Mouse (Mus musculus) midbrain, embryonic 15.5 days (tissue): ENCODE data around the gene Scamp1. TPM values are rescaled to one million over a fixed set of nuclear protein-coding genes. Genes with fewer than 3 reads are reported as not detected.

ENCODE experiments used
- ATAC-seq: fragments of 200-750 bp; cut with Nextera tagmentation; replicated peaks from 2 replicates; pipeline ENCODE4 v1.8.0; 2017; ENCODE audit warnings: moderate TSS enrichment
- H3K27ac ChIP-seq: fragments of 300-500 bp; sonication (generic); 2 replicates; pipeline ENCODE4 v1.5.1; 2015; ENCODE audit warnings: mild to moderate bottlenecking, inconsistent platforms
- H3K27me3 ChIP-seq: fragments of 300-500 bp; sonication (generic); replicated peaks from 2 replicates; pipeline ENCODE4 v1.6.1; 2015; ENCODE audit warnings: inconsistent platforms
- H3K36me3 ChIP-seq: fragments of 300-500 bp; sonication (generic); replicated peaks from 2 replicates; pipeline ENCODE4 v1.6.1; 2015; ENCODE audit warnings: inconsistent platforms
- H3K4me1 ChIP-seq: fragments of 300-500 bp; sonication (generic); 2 replicates; pipeline ENCODE4 v1.6.1; 2015; ENCODE audit warnings: inconsistent platforms
- H3K4me2 ChIP-seq: fragments of 300-500 bp; sonication (generic); 2 replicates; pipeline ENCODE4 v1.6.1; 2015; ENCODE audit warnings: inconsistent platforms, mild to moderate bottlenecking, moderate library complexity
- H3K4me3 ChIP-seq: fragments of 300-500 bp; sonication (generic); 2 replicates; pipeline ENCODE4 v1.5.1; 2015; ENCODE audit warnings: mild to moderate bottlenecking, inconsistent platforms
- H3K9ac ChIP-seq: fragments of 300-500 bp; sonication (generic); 2 replicates; pipeline ENCODE4 v1.6.1; 2015; ENCODE audit warnings: mild to moderate bottlenecking, inconsistent platforms
- H3K9me3 ChIP-seq: fragments of 300-500 bp; sonication (generic); 2 replicates; pipeline ENCODE4 v1.6.1; 2016; ENCODE audit warnings: inconsistent platforms
- WGBS: fragments of 180-500 bp; shearing (Covaris S2); methylation state at CpG from one replicate; pipeline ENCODE4 v1.1.7; 2015; ENCODE audit warnings: mixed read lengths; 5-methylcytosine and 5-hydroxymethylcytosine counted together
- polyA plus RNA-seq: library from polyadenylated mRNA; unstranded; fragments of >200 nt; fragmentation: Nextera tagmentation; extraction: Ambion mirVana; gene quantifications from 2 replicates; pipeline ENCODE4 v1.2.1, GENCODE M21; 2015

Gene Scamp1
- polyA plus RNA-seq, 1 experiment from 2014 or later, result 192 TPM

DNA sequence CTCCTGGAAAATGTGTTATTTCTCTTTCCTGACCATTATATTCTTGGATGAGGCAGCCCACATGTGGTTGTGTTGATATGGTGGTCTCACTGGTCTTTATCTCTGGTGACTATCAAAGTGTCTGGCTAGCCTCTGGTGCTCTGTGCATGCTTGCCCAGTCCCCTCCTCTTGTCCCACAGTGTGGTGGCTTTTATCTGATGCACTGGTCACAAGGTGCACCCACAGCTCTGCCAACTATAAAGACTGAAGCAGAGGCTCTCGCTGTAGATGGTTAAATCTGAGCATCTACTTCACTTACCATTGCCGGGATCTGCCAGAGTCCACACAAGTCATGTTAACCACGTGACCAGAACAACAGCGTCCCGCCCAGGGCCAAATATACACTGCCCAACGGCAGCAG lies 19.1 kb downstream of the Scamp1 start:
- 91% methylated on average over 6 of the region's 6 CpGs for WGBS
- no peak overlapping the region for H3K4me2 ChIP-seq

GRCm38 (mm10) chr13:94265291-94265690 lies 20.4 kb downstream of the Scamp1 start:
- no peaks in the 10 kb centered on the region for H3K9me3 ChIP-seq
- 65% methylated on average over 3 of the region's 3 CpGs for WGBS
- H3K4me1 ChIP-seq, result peaks cover 9% of the 10 kb centered on the region
- H3K36me3 ChIP-seq, result no peaks in the 10 kb centered on the region
- no peak overlapping the region for H3K4me2 ChIP-seq
- H3K27me3 ChIP-seq, result no peaks in the 10 kb centered on the region
- no peak overlapping the region for H3K4me3 ChIP-seq
- no peak overlapping the region for H3K27ac ChIP-seq
- ATAC-seq, result no peak
- no peak overlapping the region for H3K9ac ChIP-seq

More for the DNA sequence above, 19.1 kb downstream of the Scamp1 start:
- no peak for ATAC-seq
- Histone ChIP-seq H3K27me3 (no peaks in the 10 kb centered on the region), H3K4me1 (peaks cover 12% of the 10 kb centered on the region), H3K27ac (no peak overlapping the region), H3K9ac (no peak overlapping the region), H3K4me3 (no peak overlapping the region), H3K9me3 (no peaks in the 10 kb centered on the region), H3K36me3 (no peaks in the 10 kb centered on the region)

DNA sequence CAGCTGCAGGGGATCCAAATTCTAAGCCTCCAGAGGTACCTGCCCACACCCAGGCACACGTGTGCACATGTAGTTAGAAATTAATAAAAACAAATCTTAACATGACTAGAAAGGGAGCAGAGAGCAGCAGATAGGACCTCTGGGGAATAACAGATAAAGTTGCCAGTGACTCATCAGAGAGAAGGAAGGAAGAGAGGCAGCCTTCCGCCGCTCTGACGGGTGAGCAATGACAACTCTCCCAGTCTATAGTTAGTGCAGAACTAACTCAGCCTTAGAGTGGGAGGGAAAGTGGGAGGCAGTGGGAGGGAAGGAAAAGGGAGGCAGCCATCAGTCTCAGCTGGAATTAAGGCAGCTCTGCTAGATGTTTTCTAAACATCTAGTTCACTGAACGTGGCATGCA lies 21.7 kb downstream of the Scamp1 start:
- ATAC-seq, result no peak
- H3K27me3 ChIP-seq, result no peaks in the 10 kb centered on the region

DNA sequence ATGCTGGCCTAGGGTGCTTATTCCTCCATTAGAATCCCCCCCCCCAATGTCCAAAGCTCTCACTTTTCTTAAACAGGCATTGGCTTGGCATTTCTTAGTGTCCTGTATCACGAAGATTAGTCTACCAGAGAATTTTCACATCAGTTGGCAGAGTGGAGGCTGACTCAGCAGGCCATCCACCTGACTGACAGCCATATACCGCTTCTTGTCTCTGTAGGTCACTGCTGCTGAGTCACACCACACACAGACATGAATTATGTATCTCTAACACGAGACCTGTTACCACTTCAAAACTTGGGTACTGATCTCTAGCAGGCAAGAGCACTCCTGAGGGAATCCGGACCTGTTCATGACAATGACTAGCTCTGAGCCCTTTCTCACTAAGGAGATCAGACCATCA lies 23.1 kb downstream of the Scamp1 start:
- no peak overlapping the region for H3K4me3 ChIP-seq
- peaks cover 9% of the 10 kb centered on the region for H3K4me1 ChIP-seq
- no peaks in the 10 kb centered on the region for H3K9me3 ChIP-seq
- 61% methylated on average over 4 of the region's 4 CpGs for WGBS
- no peak overlapping the region for H3K4me2 ChIP-seq
- H3K9ac ChIP-seq, result no peak overlapping the region
- H3K36me3 ChIP-seq, result no peaks in the 10 kb centered on the region
- no peaks in the 10 kb centered on the region for H3K27me3 ChIP-seq
- no peak for ATAC-seq
- H3K27ac ChIP-seq, result no peak overlapping the region

More for the DNA sequence above, 21.7 kb downstream of the Scamp1 start:
- no peak overlapping the region for H3K4me2 ChIP-seq
- H3K4me3 ChIP-seq, result no peak overlapping the region
- no peaks in the 10 kb centered on the region for H3K9me3 ChIP-seq
- H3K4me1 ChIP-seq, result peaks cover 9% of the 10 kb centered on the region
- no peak overlapping the region for H3K9ac ChIP-seq
- WGBS, result 77% methylated on average over 5 of the region's 5 CpGs
- no peaks in the 10 kb centered on the region for H3K36me3 ChIP-seq
- no peak overlapping the region for H3K27ac ChIP-seq

GRCm38 (mm10) chr13:94261624-94262023 lies 24.0 kb downstream of the Scamp1 start:
- Histone ChIP-seq H3K9ac (no peak overlapping the region), H3K27me3 (no peaks in the 10 kb centered on the region), H3K4me3 (no peak overlapping the region), H3K4me1 (peaks cover 11% of the 10 kb centered on the region), H3K9me3 (no peaks in the 10 kb centered on the region), H3K4me2 (no peak overlapping the region), H3K27ac (no peak overlapping the region), H3K36me3 (no peaks in the 10 kb centered on the region)
- no peak for ATAC-seq
- 84% methylated on average over 6 of the region's 6 CpGs for WGBS

- 84% methylated on average over 8 of the region's 8 CpGs for WGBS
- H3K9ac ChIP-seq, result no peak overlapping the region
- H3K4me3 ChIP-seq, result no peak overlapping the region
- no peaks in the 10 kb centered on the region for H3K36me3 ChIP-seq
- no peak overlapping the region for H3K27ac ChIP-seq
- H3K27me3 ChIP-seq, result no peaks in the 10 kb centered on the region
- no peak overlapping the region for H3K4me2 ChIP-seq
- no peak for ATAC-seq
- H3K9me3 ChIP-seq, result no peaks in the 10 kb centered on the region
- peaks cover 11% of the 10 kb centered on the region for H3K4me1 ChIP-seq
Measured at GRCm38 (mm10) chr13:94260961-94261360, 24.7 kb downstream of the Scamp1 start.

DNA sequence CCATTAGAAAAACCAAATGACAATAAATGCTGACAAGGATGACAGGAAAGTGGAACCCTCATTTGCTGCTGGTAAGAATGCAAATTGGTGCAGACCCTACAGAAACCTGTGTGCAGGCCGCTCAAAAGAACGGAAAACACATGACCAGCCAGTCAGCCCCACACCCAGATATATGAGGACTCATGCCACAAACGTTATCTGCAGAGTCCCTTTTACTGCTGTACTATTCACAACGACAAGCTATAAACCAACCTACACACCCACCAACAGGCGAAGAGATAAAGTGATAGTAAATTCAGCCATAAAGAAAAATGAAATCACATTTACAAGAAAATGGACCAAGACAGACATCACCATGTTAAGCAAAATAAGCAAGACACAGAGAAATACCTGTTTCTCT lies 26.4 kb downstream of the Scamp1 start:
- Histone ChIP-seq H3K36me3 (no peaks in the 10 kb centered on the region), H3K9me3 (no peaks in the 10 kb centered on the region), H3K4me1 (peaks cover 11% of the 10 kb centered on the region), H3K27me3 (no peaks in the 10 kb centered on the region), H3K4me3 (no peak overlapping the region), H3K4me2 (no peak overlapping the region), H3K9ac (no peak overlapping the region), H3K27ac (no peak overlapping the region)
- 88% methylated on average over 5 of the region's 5 CpGs for WGBS
- ATAC-seq, result no peak

DNA sequence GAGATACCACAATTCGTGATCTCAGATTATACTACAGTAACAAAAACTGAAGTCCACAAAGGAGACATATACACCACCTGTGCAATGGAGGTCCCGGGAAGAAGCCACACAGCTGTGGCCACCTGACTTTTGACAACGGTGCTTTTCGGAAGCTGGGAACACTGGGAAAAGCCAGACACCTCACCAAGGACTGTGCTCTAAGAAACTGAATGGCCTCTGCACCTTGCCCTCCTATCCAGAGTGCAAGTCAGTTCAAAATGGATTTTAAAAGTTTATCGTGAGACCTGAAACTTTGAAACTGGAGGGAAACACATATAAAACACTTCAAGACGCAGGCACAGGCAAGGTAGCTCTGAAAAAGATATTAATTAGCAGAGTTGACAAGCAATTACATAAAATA lies 27.1 kb downstream of the Scamp1 start:
- H3K36me3 ChIP-seq, result no peaks in the 10 kb centered on the region
- no peak overlapping the region for H3K27ac ChIP-seq
- H3K9me3 ChIP-seq, result no peaks in the 10 kb centered on the region
- peaks cover 11% of the 10 kb centered on the region for H3K4me1 ChIP-seq
- no peaks in the 10 kb centered on the region for H3K27me3 ChIP-seq
- no peak for ATAC-seq
- no peak overlapping the region for H3K4me3 ChIP-seq
- H3K4me2 ChIP-seq, result no peak overlapping the region
- no peak overlapping the region for H3K9ac ChIP-seq
- WGBS, result 91% methylated on average over 6 of the region's 6 CpGs

DNA sequence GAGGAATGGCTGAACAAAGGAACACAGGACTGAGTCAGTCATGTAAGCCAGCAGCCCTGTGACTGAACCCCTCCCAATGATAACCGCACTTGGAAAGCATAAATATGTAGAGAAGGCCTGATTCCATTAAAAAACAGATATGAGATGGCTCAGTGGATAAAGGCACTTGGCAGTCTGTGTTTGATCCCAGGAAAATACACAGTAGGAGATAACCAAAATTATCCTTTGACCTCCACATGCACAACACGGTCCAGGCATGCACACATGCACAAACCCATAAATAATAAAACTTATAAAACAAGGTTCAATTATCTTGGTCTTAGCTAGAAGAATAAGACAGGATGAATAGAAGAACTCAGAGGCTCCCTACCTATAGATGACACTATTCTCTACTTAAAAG lies 27.9 kb downstream of the Scamp1 start:
- Histone ChIP-seq H3K4me2 (no peak overlapping the region), H3K9ac (no peak overlapping the region), H3K27me3 (no peaks in the 10 kb centered on the region), H3K27ac (no peak overlapping the region), H3K4me1 (peaks cover 11% of the 10 kb centered on the region), H3K4me3 (no peak overlapping the region), H3K36me3 (no peaks in the 10 kb centered on the region), H3K9me3 (no peaks in the 10 kb centered on the region)
- ATAC-seq, result no peak
- WGBS, result 68% methylated on average over 2 of the region's 2 CpGs

- no peak overlapping the region for H3K9ac ChIP-seq
- peaks cover 11% of the 10 kb centered on the region for H3K4me1 ChIP-seq
- H3K27me3 ChIP-seq, result no peaks in the 10 kb centered on the region
- no peak overlapping the region for H3K4me2 ChIP-seq
- H3K36me3 ChIP-seq, result no peaks in the 10 kb centered on the region
- WGBS, result 93% methylated on average over 2 of the region's 2 CpGs
- no peaks in the 10 kb centered on the region for H3K9me3 ChIP-seq
- no peak overlapping the region for H3K27ac ChIP-seq
- H3K4me3 ChIP-seq, result no peak overlapping the region
- no peak for ATAC-seq
Measured at GRCm38 (mm10) chr13:94255176-94255575, 30.5 kb downstream of the Scamp1 start.

GRCm38 (mm10) chr13:94254286-94254685 lies 31.4 kb downstream of the Scamp1 start:
- no peaks in the 10 kb centered on the region for H3K27me3 ChIP-seq
- H3K36me3 ChIP-seq, result no peaks in the 10 kb centered on the region
- peaks cover 11% of the 10 kb centered on the region for H3K4me1 ChIP-seq
- no peak for ATAC-seq
- H3K9me3 ChIP-seq, result no peaks in the 10 kb centered on the region
- no peak overlapping the region for H3K9ac ChIP-seq
- 86% methylated on average over 3 of the region's 3 CpGs for WGBS
- no peak overlapping the region for H3K4me3 ChIP-seq
- no peak overlapping the region for H3K4me2 ChIP-seq
- no peak overlapping the region for H3K27ac ChIP-seq

- H3K4me1 ChIP-seq, result peaks cover 6% of the 10 kb centered on the region
- H3K9me3 ChIP-seq, result no peaks in the 10 kb centered on the region
- H3K27ac ChIP-seq, result no peak overlapping the region
- H3K4me3 ChIP-seq, result no peak overlapping the region
- ATAC-seq, result no peak
- H3K27me3 ChIP-seq, result no peaks in the 10 kb centered on the region
- WGBS, result 94% methylated on average over 5 of the region's 5 CpGs
- H3K9ac ChIP-seq, result no peak overlapping the region
- no peak overlapping the region for H3K4me2 ChIP-seq
- no peaks in the 10 kb centered on the region for H3K36me3 ChIP-seq
Measured at GRCm38 (mm10) chr13:94253052-94253451, 32.6 kb downstream of the Scamp1 start.

GRCm38 (mm10) chr13:94250761-94251160 lies 34.9 kb downstream of the Scamp1 start:
- H3K4me2 ChIP-seq, result no peak overlapping the region
- WGBS, result 95% methylated on average over 6 of the region's 8 CpGs
- no peaks in the 10 kb centered on the region for H3K9me3 ChIP-seq
- H3K27ac ChIP-seq, result no peak overlapping the region
- no peak overlapping the region for H3K4me3 ChIP-seq
- no peaks in the 10 kb centered on the region for H3K36me3 ChIP-seq
- no peaks in the 10 kb centered on the region for H3K27me3 ChIP-seq
- no peak overlapping the region for H3K9ac ChIP-seq
- ATAC-seq, result no peak
- H3K4me1 ChIP-seq, result no peaks in the 10 kb centered on the region

- Histone ChIP-seq H3K4me1 (no peaks in the 10 kb centered on the region), H3K4me3 (no peak overlapping the region), H3K27ac (no peak overlapping the region), H3K9me3 (no peaks in the 10 kb centered on the region), H3K27me3 (no peaks in the 10 kb centered on the region), H3K9ac (no peak overlapping the region), H3K4me2 (no peak overlapping the region), H3K36me3 (no peaks in the 10 kb centered on the region)
- no peak for ATAC-seq
- 90% methylated on average over 6 of the region's 6 CpGs for WGBS
Measured at GRCm38 (mm10) chr13:94250188-94250587, 35.5 kb downstream of the Scamp1 start.
